Mouse (Mus musculus): ENCODE measurements around the gene P2rx2. TPM values are rescaled to one million over a fixed set of nuclear protein-coding genes. Genes with fewer than 3 reads are reported as not detected.

The P2rx2 gene
- not detected in 2 replicates for polyA plus RNA-seq (2012; ENCODE audit: low replicate concordance)

DNA sequence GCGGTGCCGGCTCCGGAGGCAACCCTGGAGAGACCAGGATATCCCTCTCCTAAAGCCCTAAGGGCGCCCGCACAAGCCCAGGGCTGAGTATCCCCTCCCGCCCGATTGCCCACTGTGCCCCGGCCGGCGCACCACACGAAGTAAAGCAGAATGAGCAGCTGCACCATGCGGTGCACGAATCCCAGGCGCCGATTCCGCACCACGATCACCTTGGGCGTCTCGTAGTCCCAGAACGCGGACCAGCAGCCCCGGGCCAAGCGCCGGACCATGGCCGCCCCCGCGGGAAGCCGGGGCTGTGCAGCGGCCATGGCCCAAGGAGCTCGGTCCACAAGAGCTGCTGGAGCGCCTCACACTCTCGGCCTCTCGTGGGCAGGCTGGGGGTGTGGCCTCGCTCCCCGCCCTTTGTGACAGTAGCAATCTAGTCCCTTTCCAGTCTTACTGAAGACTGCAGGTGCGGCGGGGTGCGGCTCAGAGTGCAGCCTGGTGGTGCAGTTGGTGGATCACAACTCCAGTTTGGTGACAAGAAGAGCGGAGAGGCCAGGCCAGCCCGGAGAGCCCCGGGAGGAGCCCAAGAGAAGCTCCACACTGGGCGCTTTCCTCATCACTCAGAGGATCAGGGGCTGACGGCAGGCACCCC lies at the start of gene P2rx2:
P2rx2 (minus strand) TSS at position 565 of the 637 bp plus-strand sequence.

DNA sequence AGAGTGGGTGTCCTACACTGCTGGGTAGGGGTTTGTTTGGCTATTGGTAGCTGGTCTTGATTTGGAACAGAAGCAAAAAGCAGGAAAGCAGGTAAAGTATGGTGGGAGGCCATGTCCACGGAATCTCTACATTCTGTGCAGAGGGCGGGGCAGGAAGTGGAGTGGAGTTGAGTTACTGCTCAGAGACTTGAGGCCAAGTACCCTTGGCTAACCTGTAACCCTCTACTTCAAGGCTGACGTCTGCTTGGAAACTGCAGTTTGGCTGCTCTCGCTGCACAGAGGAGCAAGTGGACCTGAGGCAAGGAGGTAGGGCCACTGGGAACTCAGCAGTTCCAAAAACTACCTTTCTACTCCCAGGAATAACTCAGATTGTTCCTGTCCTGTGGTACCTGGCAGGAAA lies 1.5 kb upstream of the P2rx2 start, which contains the start of gene Lrcol1:
Lrcol1 (plus strand) TSS at position 207 of the 400 bp plus-strand sequence.

Other genes starting within 250 kb of the P2rx2 start
- gene Gm35315, start 248.8 kb downstream of the P2rx2 start, polyA plus RNA-seq (2012; ENCODE audit: low replicate concordance): 0.06 TPM in 1 of 2 replicates, not detected in the other
- gene Plcxd1, start 243.2 kb downstream of the P2rx2 start, polyA plus RNA-seq (2012; ENCODE audit: low replicate concordance): 0.48 and 0.76 TPM in 2 replicates
- 79.6 and 179 TPM in 2 replicates for gene Gtpbp6, start 235.0 kb downstream of the P2rx2 start, polyA plus RNA-seq (2012; ENCODE audit: low replicate concordance)
- 1.1 and 1.4 TPM in 2 replicates for gene Zfp605, start 233.1 kb downstream of the P2rx2 start, polyA plus RNA-seq (2012; ENCODE audit: low replicate concordance)
- 67.5 and 69.5 TPM in 2 replicates for gene Chfr, start 207.4 kb downstream of the P2rx2 start, polyA plus RNA-seq (2012; ENCODE audit: low replicate concordance)
- 2.5 and 4.5 TPM in 2 replicates for gene Golga3, start 166.5 kb downstream of the P2rx2 start, polyA plus RNA-seq (2012; ENCODE audit: low replicate concordance)
- gene Ankle2, start 112.2 kb downstream of the P2rx2 start, polyA plus RNA-seq (2012; ENCODE audit: low replicate concordance): 14.5 and 18.3 TPM in 2 replicates
- 7.5 and 16.8 TPM in 2 replicates for gene Pgam5, start 73.3 kb downstream of the P2rx2 start, polyA plus RNA-seq (2012; ENCODE audit: low replicate concordance)
- gene Pxmp2, start 57.0 kb downstream of the P2rx2 start, polyA plus RNA-seq (2012; ENCODE audit: low replicate concordance): 5.9 and 6.0 TPM in 2 replicates
- 3.8 and 7.2 TPM in 2 replicates for gene Pole, start 56.9 kb downstream of the P2rx2 start, polyA plus RNA-seq (2012; ENCODE audit: low replicate concordance)
- not detected in 2 replicates for gene Lrcol1, start 1.5 kb upstream of the P2rx2 start, polyA plus RNA-seq (2012; ENCODE audit: low replicate concordance)
- 129 and 422 TPM in 2 replicates for gene Fbrsl1, start 105.3 kb upstream of the P2rx2 start, polyA plus RNA-seq (2012; ENCODE audit: low replicate concordance)
- 2.0 and 3.4 TPM in 2 replicates for gene Galnt9, start 201.1 kb upstream of the P2rx2 start, polyA plus RNA-seq (2012; ENCODE audit: low replicate concordance)